Mouse (Mus musculus): ENCODE measurements around the gene Rhobtb1. TPM values are rescaled to one million over a fixed set of nuclear protein-coding genes. Genes with fewer than 3 reads are reported as not detected.

Gene Rhobtb1
- 10 to 100 TPM; 21.8 to 29.1 TPM for total RNA-seq (2021)
- long read RNA-seq, experiment 1, full-length matches to known transcripts, result 12 of 19 reads
- long read RNA-seq, experiment 1, partial matches to known transcripts, result 1 of 19 reads
- long read RNA-seq, experiment 1, other reads (novel, unspliced or antisense), result 6 of 19 reads
- long read RNA-seq, experiment 2, full-length matches to known transcripts, result 16 of 22 reads
- long read RNA-seq, experiment 2, partial matches to known transcripts, result 2 of 22 reads
- long read RNA-seq, experiment 2, other reads (novel, unspliced or antisense), result 4 of 22 reads

DNA sequence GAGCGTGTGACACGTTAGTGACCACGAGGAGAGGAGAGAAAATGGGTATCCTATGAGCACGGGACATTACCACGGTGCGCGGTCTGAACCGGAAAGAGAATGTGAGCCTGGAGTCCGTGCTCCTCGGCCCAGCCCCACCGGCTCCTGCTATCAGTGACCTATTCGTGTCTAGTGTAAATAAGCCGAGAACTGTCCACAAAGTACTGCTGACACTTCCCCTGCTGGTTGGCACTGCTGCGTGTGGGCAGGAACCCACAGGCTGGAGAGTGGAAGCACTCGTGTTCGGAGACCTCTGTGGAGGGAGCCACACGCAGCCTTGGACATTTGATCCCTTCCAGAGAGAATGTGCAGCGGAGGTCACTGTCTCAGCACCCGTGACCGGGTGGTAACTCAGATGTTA lies at the start of gene Rhobtb1:
TSS of gene Rhobtb1 (plus strand) at position 390 of the 400 bp plus-strand sequence.
- no peak for TF ChIP-seq CTCF (IDR thresholded peaks at IDR 0.05)
- H3K27ac ChIP-seq, result no peak within 1 kb of the TSS
- intact Hi-C loops (cut with DNase I), result no loop called here
- no peak within 1 kb of the TSS for H3K4me3 ChIP-seq
- no peak for DNase-seq

DNA sequence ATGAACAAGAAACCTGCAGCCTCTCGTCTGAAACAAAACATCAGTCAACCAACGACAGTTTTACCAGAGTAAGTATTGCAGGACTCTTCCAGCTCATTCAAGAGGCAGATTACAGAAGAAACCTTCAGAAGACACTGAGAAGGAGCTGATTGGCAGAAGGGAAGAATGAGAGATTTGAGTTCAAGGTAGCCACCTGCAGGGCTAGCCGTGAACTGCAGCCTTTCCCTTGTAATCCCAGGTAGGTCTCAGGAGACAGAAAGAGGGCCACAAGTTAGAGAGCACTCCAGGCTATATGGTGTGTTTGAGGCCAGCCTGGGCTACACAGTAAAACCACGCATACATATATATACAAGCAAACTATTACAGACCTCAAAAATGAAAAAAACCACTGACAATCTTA lies 49.2 kb upstream of the Rhobtb1 start:
- TF ChIP-seq CTCF (IDR thresholded peaks at IDR 0.05), result peak; percentile 63
- intact Hi-C loops (cut with DNase I), result loop anchor here (5.0 kb wide), 1 partner anchor 200 kb away; no protein-coding TSS in a partner anchor
- DNase-seq, result peak; percentile 53
- no peak overlapping the region for H3K27ac ChIP-seq
- H3K4me3 ChIP-seq, result no peak overlapping the region

DNA sequence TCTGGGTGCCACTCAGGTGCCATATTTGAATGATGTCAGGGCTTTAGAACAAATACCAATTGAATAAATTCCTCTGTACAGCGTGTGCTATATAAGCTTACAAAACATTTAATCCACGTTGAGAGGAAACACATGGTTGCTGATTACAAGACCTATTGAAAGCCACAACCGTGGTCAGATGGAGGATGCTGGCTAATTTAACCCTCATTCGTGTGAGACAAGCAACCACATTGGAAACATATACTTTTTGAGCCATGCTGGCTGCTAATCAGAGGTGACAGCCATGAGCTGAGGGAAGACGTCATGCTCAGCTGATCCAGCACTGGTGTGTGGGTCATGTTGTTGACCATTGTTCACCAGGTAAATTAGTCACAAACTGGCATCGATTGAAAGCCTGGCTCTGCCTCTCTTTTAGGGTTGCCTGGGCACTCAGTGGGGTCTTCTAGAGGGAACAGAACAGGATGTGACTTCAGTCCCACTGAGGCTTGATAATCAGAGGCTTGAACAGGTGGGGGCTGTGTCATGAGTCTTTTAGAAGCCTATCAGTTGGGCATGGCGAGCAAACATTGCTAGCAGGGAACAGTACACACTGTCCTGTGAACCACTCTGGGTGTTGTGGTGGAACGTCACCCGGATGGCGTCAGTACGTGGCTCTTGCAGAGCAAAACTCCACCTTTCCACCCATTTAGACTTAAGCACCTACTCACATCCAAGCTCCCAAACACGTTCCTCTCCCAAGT lies 46.9 kb upstream of the Rhobtb1 start:
- Histone ChIP-seq H3K27ac (no peak overlapping the region), H3K4me3 (no peak overlapping the region)
- intact Hi-C loops (cut with DNase I), result loop anchor here (5.0 kb wide), 1 partner anchor 202 kb away; no protein-coding TSS in a partner anchor
- no peak for DNase-seq
- no peak for TF ChIP-seq CTCF (IDR thresholded peaks at IDR 0.05)

- Histone ChIP-seq H3K27ac (no peak overlapping the region), H3K4me3 (no peak overlapping the region)
- no peak for DNase-seq
- no peak for TF ChIP-seq CTCF (IDR thresholded peaks at IDR 0.05)
- intact Hi-C loops (cut with DNase I), result loop anchor here (5.0 kb wide), 1 partner anchor 203 kb away; no protein-coding TSS in a partner anchor
These were observed 46.4 kb upstream of the Rhobtb1 start for GRCm38 (mm10) chr10:69104883-69105225.

GRCm38 (mm10) chr10:69106796-69107195 lies 44.4 kb upstream of the Rhobtb1 start:
- no peak for TF ChIP-seq CTCF (IDR thresholded peaks at IDR 0.05)
- Histone ChIP-seq H3K4me3 (peak overlapping the region; percentile 57), H3K27ac (peak overlapping the region; percentile 62)
- no peak for DNase-seq
- intact Hi-C loops (cut with DNase I), result no loop called here

DNA sequence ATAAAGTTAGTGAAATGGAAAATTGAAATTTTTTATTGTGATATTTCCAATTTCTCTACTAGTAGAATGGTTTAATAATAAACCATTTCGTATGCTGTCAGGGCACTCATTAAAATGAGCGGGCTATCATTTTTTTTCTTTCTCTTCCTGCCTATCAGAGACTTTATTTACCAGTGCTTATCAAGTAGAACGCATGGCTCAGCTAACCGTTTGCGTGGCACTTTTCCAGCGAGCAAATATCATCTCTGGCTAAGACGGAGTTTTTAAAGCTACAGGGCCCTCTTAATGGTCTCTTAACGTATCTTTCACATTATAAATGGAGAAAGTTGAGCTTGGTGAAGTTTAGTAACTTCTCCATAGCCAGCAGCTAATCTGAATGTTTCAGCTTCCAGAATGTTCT lies 44.0 kb upstream of the Rhobtb1 start:
- TF ChIP-seq CTCF (IDR thresholded peaks at IDR 0.05), result no peak
- peak; percentile 57 for DNase-seq
- peak overlapping the region; percentile 62 for H3K27ac ChIP-seq
- H3K4me3 ChIP-seq, result peak overlapping the region; percentile 57
- intact Hi-C loops (cut with DNase I), result no loop called here

DNA sequence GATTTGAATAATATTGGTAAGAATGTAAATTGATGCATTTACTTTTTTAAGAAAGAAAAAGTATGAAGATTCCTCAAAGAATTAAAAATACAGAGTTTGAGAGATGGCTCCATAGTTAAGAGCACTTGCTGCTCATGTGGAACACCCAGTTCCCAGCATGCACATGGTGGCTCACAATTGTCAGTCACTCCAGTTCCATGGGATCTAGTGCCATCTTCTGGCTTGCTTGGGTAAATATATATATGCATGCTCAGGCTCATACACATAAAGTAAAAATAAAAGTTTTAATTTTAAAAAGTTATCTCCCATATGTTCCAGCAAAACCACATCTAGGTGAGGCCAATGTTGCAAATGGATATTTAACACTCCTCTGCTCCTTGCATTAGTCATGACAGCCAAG lies 36.9 kb upstream of the Rhobtb1 start:
- DNase-seq, result no peak
- Histone ChIP-seq H3K27ac (no peak overlapping the region), H3K4me3 (no peak overlapping the region)
- TF ChIP-seq CTCF (IDR thresholded peaks at IDR 0.05), result peak; percentile 42; the same call in 1 of the 2 replicates
- intact Hi-C loops (cut with DNase I), result no loop called here

GRCm38 (mm10) chr10:69117996-69118395 lies 33.2 kb upstream of the Rhobtb1 start:
- intact Hi-C loops (cut with DNase I), result no loop called here
- DNase-seq, result no peak
- TF ChIP-seq CTCF (IDR thresholded peaks at IDR 0.05), result no peak

GRCm38 (mm10) chr10:69118893-69119292 lies 32.3 kb upstream of the Rhobtb1 start:
- TF ChIP-seq CTCF (IDR thresholded peaks at IDR 0.05), result no peak
- no peak for DNase-seq
- intact Hi-C loops (cut with DNase I), result no loop called here
- no peak overlapping the region for H3K4me3 ChIP-seq
- H3K27ac ChIP-seq, result peak overlapping the region; percentile 63

More at GRCm38 (mm10) chr10:69117996-69118395, 33.2 kb upstream of the Rhobtb1 start:
- H3K27ac ChIP-seq, result peak overlapping the region; percentile 63
- H3K4me3 ChIP-seq, result no peak overlapping the region

- no peak overlapping the region for H3K4me3 ChIP-seq
- intact Hi-C loops (cut with DNase I), result no loop called here
- peak overlapping the region; percentile 24; the same call in 1 of the 2 replicates for H3K27ac ChIP-seq
- no peak for TF ChIP-seq CTCF (IDR thresholded peaks at IDR 0.05)
- DNase-seq, result no peak
These were observed 31.8 kb upstream of the Rhobtb1 start for GRCm38 (mm10) chr10:69119456-69119855.

DNA sequence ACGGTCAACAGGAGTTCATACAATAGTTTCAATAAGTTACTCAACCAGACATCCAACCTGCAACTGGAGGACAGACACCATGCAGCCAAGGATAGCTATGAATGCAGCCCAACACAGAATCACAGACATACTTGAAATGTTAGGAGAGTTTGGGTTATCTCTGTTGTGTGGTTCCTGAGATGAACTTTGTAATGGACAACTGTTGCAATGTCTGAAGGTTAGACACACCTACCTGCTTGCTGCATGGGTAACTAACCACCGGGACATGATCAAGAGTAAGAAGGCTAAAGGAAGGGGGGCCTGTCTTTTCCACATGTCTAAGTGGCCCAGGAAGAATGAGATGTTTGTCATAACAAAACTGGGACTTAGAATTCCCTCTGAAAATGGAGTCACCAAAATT lies 24.7 kb upstream of the Rhobtb1 start:
- DNase-seq, result no peak
- H3K4me3 ChIP-seq, result no peak overlapping the region
- H3K27ac ChIP-seq, result no peak overlapping the region
- intact Hi-C loops (cut with DNase I), result no loop called here
- no peak for TF ChIP-seq CTCF (IDR thresholded peaks at IDR 0.05)

DNA sequence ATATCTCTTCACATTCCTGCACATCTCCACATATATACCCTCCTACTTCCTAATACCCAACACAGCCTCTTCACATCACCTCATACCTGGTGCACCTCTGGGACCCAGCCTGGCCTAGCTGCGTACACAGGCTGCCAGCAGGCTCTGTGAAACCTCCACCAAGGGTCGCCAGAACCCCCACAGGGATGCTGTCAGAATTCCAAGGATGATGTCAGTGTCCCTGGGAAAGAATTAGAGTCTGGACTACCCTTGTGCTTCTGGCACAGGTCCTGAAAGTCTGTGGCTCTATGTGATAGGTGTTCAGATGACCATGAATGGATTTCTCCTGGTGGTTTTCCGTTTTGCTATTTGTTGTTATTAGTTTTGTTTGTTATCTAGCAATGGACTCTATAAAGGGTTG lies 22.7 kb upstream of the Rhobtb1 start:
- no peak overlapping the region for H3K4me3 ChIP-seq
- TF ChIP-seq CTCF (IDR thresholded peaks at IDR 0.05), result no peak
- no peak overlapping the region for H3K27ac ChIP-seq
- DNase-seq, result no peak
- intact Hi-C loops (cut with DNase I), result no loop called here

DNA sequence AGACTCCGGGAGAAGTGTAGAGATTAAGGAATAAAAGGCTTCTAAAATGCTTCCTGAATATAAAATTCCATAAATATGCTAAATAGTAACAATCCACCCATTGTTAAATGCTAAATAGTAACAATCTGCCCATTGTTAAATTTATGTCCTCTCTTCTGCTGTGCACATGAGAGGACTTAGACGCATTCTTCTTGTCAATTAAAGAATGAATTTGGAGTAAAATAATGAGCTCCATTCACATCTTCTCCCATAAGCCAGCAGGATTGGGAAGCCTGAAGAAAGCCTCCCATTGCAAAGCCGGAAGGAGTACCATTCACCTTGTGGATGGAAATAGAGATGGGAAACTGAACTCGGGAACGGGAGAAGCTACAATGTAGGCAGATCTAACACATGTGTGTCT lies 20.6 kb upstream of the Rhobtb1 start:
- TF ChIP-seq CTCF (IDR thresholded peaks at IDR 0.05), result no peak
- Histone ChIP-seq H3K4me3 (no peak overlapping the region), H3K27ac (no peak overlapping the region)
- intact Hi-C loops (cut with DNase I), result no loop called here
- DNase-seq, result no peak
